Mouse (Mus musculus): ENCODE data around the gene Maml3.

DNA sequence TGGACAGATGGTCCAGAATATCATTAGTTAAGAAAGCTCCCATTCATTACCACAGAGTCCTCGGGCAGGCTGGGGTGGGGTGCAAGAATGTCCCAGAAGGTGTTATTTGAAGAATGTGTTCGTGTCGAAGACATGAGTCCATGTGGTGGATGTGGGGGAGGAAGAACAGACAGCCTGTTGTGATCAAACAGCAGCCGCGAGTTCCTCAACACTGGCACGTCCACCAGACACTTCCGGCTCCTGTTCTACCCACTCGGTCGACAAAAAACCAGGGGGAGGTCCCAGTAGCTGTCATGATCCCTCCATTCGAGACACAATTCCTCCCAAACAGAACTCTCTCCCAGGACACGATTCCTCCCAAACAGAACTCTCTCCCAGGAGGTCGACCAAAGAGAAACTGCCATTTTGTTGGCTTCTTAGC lies 75.2 kb downstream of the Maml3 start:
- TF ChIP-seq RAD21 (IDR thresholded peaks at IDR 0.05; ENCODE audit: low read depth, low read length) = no peak
- no peak for TF ChIP-seq CTCF (conservative IDR thresholded peaks at IDR 0.05 in 1 of 2, IDR thresholded peaks at IDR 0.05 in 1 of 2; ENCODE audit: low read depth in 2 of 2, low read length in 2 of 2)
- TF ChIP-seq JUND (conservative IDR thresholded peaks at IDR 0.05; ENCODE audit: low read depth, low read length) = no peak
- no peak for TF ChIP-seq POLR2A (IDR thresholded peaks at IDR 0.05; ENCODE audit: low read depth, low read length)
- no peak for TF ChIP-seq ZMIZ1 (IDR thresholded peaks at IDR 0.05; ENCODE audit: low read depth, low read length)
- no peak for TF ChIP-seq MAZ (IDR thresholded peaks at IDR 0.05; ENCODE audit: low read depth, low read length)

All from CH12.LX (cell line).